Mouse (Mus musculus): ENCODE data around the gene Pmepa1. TPM values are rescaled to one million over a fixed set of nuclear protein-coding genes. Genes with fewer than 3 reads are reported as not detected.

Gene Pmepa1
- total RNA-seq, 2 experiments from 2014 or later = 20.0 to 24.4 TPM

DNA sequence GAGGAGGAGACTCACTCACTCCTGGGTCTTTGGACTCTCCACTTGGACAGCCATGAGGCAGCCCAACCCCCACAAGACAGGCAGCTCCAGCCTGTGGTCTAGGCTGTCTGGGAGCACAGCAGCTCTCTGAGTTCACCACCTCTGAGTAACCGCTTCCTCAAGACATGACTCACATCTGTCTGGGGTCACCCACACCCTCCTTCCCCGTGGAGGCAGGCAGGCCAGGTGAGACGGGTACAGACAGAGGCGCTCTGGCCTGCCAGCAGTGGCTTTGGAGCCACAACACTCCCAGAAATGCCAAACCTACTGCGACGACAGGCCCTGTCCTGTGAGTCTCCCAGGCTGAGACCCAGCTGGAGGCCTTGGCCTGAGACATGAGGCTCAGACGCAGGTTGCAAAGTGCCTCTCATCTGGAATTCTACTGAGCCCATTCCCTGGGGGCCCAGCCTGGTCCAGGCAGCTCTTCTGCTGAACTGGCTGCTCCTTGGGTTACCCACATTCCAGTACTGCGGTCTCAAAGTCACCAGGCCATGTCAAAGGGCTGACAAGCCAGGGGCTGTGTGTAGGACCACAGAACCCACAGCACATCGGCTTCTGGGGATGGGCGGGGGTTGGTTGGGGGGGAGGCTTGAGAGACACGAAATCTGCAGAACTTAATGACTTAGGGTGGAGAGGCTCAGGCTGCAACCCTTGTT lies 12.6 kb downstream of the Pmepa1 start:
- peak; percentile 46 for DNase-seq
- no peak for TF ChIP-seq CTCF (IDR thresholded peaks at IDR 0.05)
- H3K27ac ChIP-seq = peak overlapping the region; percentile 76
- H3K4me3 ChIP-seq = 0 out of 2 replicates have a peak overlapping the region, but pooled peaks have one; percentile 2
- intact Hi-C loops (cut with DNase I) = loop anchor here (1.0 to 10.0 kb wide), 2 partner anchors 45 to 259 kb away; partner anchors contain the start of gene Rae1

DNA sequence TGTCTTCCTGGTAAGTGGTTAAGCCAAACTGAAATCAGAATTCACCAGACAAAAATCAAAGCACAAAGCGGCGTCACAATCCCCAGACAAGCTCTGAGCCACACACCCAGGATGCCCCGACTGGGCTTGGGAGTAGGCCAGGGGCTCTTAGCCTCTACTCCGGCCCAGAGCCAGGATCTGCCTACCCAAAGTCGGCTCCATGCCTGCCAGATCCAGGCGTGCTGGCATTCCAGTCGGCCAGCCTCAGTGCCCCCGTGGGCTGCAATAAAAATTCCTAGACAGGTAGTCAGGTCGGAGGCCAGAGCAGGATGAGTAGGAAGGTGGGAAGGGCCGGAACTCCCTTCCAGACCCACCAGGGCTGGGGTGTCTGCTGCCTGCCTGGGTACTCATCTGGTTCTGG lies 14.8 kb downstream of the Pmepa1 start:
- peak; percentile 50 for DNase-seq
- no peak for TF ChIP-seq CTCF (IDR thresholded peaks at IDR 0.05)
- intact Hi-C loops (cut with DNase I) = loop anchor here (10.0 kb wide), 1 partner anchor 257 kb away; the partner anchor contains the start of gene Rae1
- H3K27ac ChIP-seq = peak overlapping the region; percentile 54
- no peak overlapping the region for H3K4me3 ChIP-seq

GRCm38 (mm10) chr2:173258459-173259091 lies 17.8 kb downstream of the Pmepa1 start:
- no peak for DNase-seq
- Histone ChIP-seq H3K4me3 (no peak overlapping the region; the same call in 1 of the 2 replicates), H3K27ac (peak overlapping the region; percentile 66)
- intact Hi-C loops (cut with DNase I) = no loop called here
- TF ChIP-seq CTCF (IDR thresholded peaks at IDR 0.05) = no peak

GRCm38 (mm10) chr2:173257610-173258009 lies 18.7 kb downstream of the Pmepa1 start:
- peak; percentile 91 for DNase-seq
- peak overlapping the region; percentile 66 for H3K27ac ChIP-seq
- no peak for TF ChIP-seq CTCF (IDR thresholded peaks at IDR 0.05)
- intact Hi-C loops (cut with DNase I) = loop anchor here (2.0 kb wide), 1 partner anchor 15 kb away; no protein-coding TSS in a partner anchor
- no peak overlapping the region for H3K4me3 ChIP-seq

- no peak for DNase-seq
- H3K4me3 ChIP-seq = no peak overlapping the region
- no peak for TF ChIP-seq CTCF (IDR thresholded peaks at IDR 0.05)
- intact Hi-C loops (cut with DNase I) = loop anchor here (2.0 kb wide), 1 partner anchor 14 kb away; no protein-coding TSS in a partner anchor
- no peak overlapping the region for H3K27ac ChIP-seq
Measured at GRCm38 (mm10) chr2:173256552-173256949, 19.8 kb downstream of the Pmepa1 start.

GRCm38 (mm10) chr2:173255810-173256551 lies 20.4 kb downstream of the Pmepa1 start:
- no peak for TF ChIP-seq CTCF (IDR thresholded peaks at IDR 0.05)
- intact Hi-C loops (cut with DNase I) = loop anchor here (2.0 kb wide), 1 partner anchor 13 kb away; no protein-coding TSS in a partner anchor
- no peak for DNase-seq
- Histone ChIP-seq H3K27ac (no peak overlapping the region), H3K4me3 (no peak overlapping the region)

GRCm38 (mm10) chr2:173253761-173254662 lies 22.3 kb downstream of the Pmepa1 start:
- Histone ChIP-seq H3K4me3 (0 out of 2 replicates have a peak overlapping the region, but pooled peaks have one; percentile 3), H3K27ac (no peak overlapping the region)
- intact Hi-C loops (cut with DNase I) = no loop called here
- no peak for DNase-seq
- no peak for TF ChIP-seq CTCF (IDR thresholded peaks at IDR 0.05)

GRCm38 (mm10) chr2:173251675-173252074 lies 24.7 kb downstream of the Pmepa1 start:
- peak overlapping the region; percentile 16; the same call in 1 of the 2 replicates for H3K27ac ChIP-seq
- intact Hi-C loops (cut with DNase I) = no loop called here
- no peak overlapping the region for H3K4me3 ChIP-seq
- DNase-seq = no peak
- no peak for TF ChIP-seq CTCF (IDR thresholded peaks at IDR 0.05)

- TF ChIP-seq CTCF (IDR thresholded peaks at IDR 0.05) = no peak
- intact Hi-C loops (cut with DNase I) = no loop called here
- DNase-seq = no peak
- Histone ChIP-seq H3K4me3 (no peak overlapping the region), H3K27ac (peak overlapping the region; percentile 16)
Measured at GRCm38 (mm10) chr2:173251133-173251532, 25.2 kb downstream of the Pmepa1 start.

DNA sequence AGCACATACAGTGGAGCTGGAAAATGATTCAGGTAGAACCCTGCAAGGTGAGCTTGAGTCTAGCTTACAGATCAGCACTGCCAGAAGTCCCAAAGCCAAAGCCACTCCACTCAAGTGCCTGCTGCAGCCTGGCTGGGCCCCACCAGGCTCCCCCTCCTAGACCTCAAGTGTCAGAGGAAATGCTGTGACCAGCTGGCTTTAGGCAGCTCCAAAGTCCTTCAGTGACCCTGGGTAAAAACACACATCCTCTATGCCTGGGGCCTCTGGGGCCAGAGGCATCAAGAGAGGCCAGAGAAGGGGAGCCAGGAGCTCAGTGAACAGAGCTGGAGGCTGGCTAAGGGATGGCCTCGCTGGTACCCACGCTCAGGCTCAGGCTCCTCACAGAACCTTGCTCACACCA lies 25.9 kb downstream of the Pmepa1 start:
- no peak for TF ChIP-seq CTCF (IDR thresholded peaks at IDR 0.05)
- no peak for DNase-seq
- H3K27ac ChIP-seq = peak overlapping the region; percentile 16; the same call in 1 of the 2 replicates
- H3K4me3 ChIP-seq = no peak overlapping the region
- intact Hi-C loops (cut with DNase I) = no loop called here

- Histone ChIP-seq H3K4me3 (no peak overlapping the region), H3K27ac (no peak overlapping the region)
- DNase-seq = no peak
- TF ChIP-seq CTCF (IDR thresholded peaks at IDR 0.05) = no peak
- intact Hi-C loops (cut with DNase I) = no loop called here
Measured at GRCm38 (mm10) chr2:173249965-173250364, 26.4 kb downstream of the Pmepa1 start.

- Histone ChIP-seq H3K27ac (no peak overlapping the region), H3K4me3 (no peak overlapping the region)
- no peak for TF ChIP-seq CTCF (IDR thresholded peaks at IDR 0.05)
- no peak for DNase-seq
- intact Hi-C loops (cut with DNase I) = no loop called here
Measured at GRCm38 (mm10) chr2:173249386-173249785, 26.9 kb downstream of the Pmepa1 start.

All from gastrocnemius, adult 2 months (tissue).